Mouse (Mus musculus) thymus, adult 2 months (tissue): ENCODE data around the gene Plekhj1. TPM values are rescaled to one million over a fixed set of nuclear protein-coding genes. Genes with fewer than 3 reads are reported as not detected.

Experiments used
- DNase-seq: peaks from one replicate; pipeline ENCODE4 v3.0.0; 2021
- H3K27ac ChIP-seq: fragments of 200-500 bp; 2 replicates; pipeline ENCODE4 v1.5.1; 2012; ENCODE audit warnings: low read length, control low read depth; ENCODE audit not compliant: control insufficient read depth, insufficient read depth
- H3K27me3 ChIP-seq: fragments of 200-500 bp; 2 replicates; pipeline ENCODE4 v1.6.1; 2012; ENCODE audit warnings: mild to moderate bottlenecking, low read length, moderate library complexity, mixed read lengths; ENCODE audit not compliant: control insufficient read depth, insufficient read depth
- H3K36me3 ChIP-seq: fragments of 200-500 bp; 2 replicates; pipeline ENCODE4 v1.6.1; 2012; ENCODE audit warnings: mild to moderate bottlenecking, low read length, moderate library complexity; ENCODE audit not compliant: control insufficient read depth, insufficient read depth
- H3K4me1 ChIP-seq: fragments of 200-500 bp; replicated peaks from 2 replicates; pipeline ENCODE4 v1.6.1; 2012; ENCODE audit warnings: low read length; ENCODE audit not compliant: control insufficient read depth, insufficient read depth
- H3K4me3 ChIP-seq: fragments of 200-500 bp; 2 replicates; pipeline ENCODE4 v1.5.1; 2012; ENCODE audit warnings: mild to moderate bottlenecking, low read length, control low read depth, moderate library complexity; ENCODE audit not compliant: control insufficient read depth, insufficient read depth
- CTCF ChIP-seq: fragments of 200-500 bp; IDR thresholded peaks from 2 replicates; pipeline ENCODE4 v1.5.1; 2012; ENCODE audit warnings: mild to moderate bottlenecking, control low read depth, low read length, moderate library complexity, borderline replicate concordance; ENCODE audit not compliant: control insufficient read depth, poor library complexity, insufficient read depth; ENCODE audit errors: extremely low read depth
- POLR2A ChIP-seq: fragments of 200-500 bp; IDR thresholded peaks from 2 replicates; pipeline ENCODE4 v1.6.1; 2012; ENCODE audit warnings: mild to moderate bottlenecking, low read length, control low read depth, moderate library complexity; ENCODE audit not compliant: control insufficient read depth, poor library complexity, insufficient read depth; ENCODE audit errors: extremely low read depth
- WGBS: fragments of 180-500 bp; shearing (Covaris S2); methylation state at CpG from one replicate; pipeline ENCODE4 v1.1.7; 2018; 5-methylcytosine and 5-hydroxymethylcytosine counted together
- polyA plus RNA-seq: library from polyadenylated mRNA; depleted of rRNA; stranded (reverse); fragments of >200 nt; gene quantifications from 2 replicates; pipeline ENCODE4 v1.2.3, GENCODE M21; 2012

Plekhj1 gene
- polyA plus RNA-seq, 1 experiment: 153 TPM

DNA sequence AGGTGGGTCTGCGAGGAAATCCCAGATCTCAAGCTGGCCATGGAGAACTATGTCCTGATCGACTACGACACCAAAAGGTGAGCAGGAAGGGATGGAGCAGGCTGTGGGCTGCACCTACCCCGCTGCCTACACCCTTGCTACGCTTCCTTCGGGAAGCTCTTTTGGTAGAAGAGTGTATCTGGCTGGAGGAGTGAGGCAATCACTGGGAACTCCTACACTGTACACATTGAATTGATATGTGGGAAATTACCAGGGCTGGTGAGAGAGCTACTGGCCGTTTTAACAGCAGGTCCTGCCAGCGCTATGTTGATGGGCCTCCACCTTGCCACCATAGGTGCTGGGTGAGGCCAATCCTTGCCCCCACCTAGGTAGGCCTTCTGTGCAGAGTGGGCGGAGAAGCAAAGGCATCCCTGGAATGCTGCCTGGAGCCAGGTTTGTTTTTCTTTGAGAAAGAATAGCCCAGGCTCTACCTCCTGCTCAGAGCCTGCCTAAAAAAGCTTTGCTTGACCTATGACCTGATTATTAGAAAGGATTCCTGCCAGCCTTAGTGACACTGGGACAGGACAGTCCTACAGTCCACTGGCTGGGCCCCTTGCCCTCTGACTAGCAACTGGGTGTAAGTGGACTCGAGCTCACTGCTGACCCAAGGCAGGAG is 32.1 kb downstream of the Plekhj1 start:
- Histone ChIP-seq H3K36me3 (peaks cover 47% of the 10 kb centered on the region), H3K4me3 (no peak overlapping the region), H3K27me3 (no peaks in the 10 kb centered on the region), H3K4me1 (peaks cover 6% of the 10 kb centered on the region; the same call in 1 of the 2 replicates), H3K27ac (no peak overlapping the region)
- DNase-seq: no peak
- TF ChIP-seq CTCF (no peak), POLR2A (no peak)
- 98% methylated on average over 10 of the region's 10 CpGs for WGBS

GRCm38 (mm10) chr10:80765746-80766145 is 32.7 kb downstream of the Plekhj1 start:
- 98% methylated on average over 2 of the region's 2 CpGs for WGBS
- no peak overlapping the region for H3K27ac ChIP-seq
- peaks cover 42% of the 10 kb centered on the region for H3K36me3 ChIP-seq

DNA sequence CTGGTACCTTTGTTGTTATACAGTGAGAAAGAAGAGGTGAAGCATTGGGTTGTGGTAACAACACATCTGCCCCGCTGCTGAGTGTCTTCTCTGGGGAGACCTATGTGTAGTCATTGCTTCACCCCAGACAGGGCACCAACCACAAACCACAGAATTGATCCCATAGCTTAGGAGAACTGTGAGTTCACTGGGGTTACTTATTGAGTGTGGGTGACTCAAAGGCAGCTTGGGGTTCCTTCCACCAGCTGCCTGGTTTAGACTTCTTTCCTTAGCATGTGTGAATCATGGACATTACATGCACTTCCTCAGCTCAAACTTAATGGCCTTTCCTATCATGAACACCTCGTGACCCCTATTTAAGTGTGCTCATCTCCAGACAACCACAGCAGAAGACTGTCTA is 34.9 kb downstream of the Plekhj1 start:
- no peak overlapping the region for H3K27ac ChIP-seq
- H3K36me3 ChIP-seq: peaks cover 26% of the 10 kb centered on the region
- peaks cover 11% of the 10 kb centered on the region; the same call in 1 of the 2 replicates for H3K4me1 ChIP-seq
- no peaks in the 10 kb centered on the region for H3K27me3 ChIP-seq
- H3K4me3 ChIP-seq: no peak overlapping the region
- no peak for DNase-seq
- WGBS: 18% methylated on average over 2 of the region's 2 CpGs
- TF ChIP-seq CTCF: no peak
- TF ChIP-seq POLR2A: no peak

More at GRCm38 (mm10) chr10:80765746-80766145, 32.7 kb downstream of the Plekhj1 start:
- TF ChIP-seq POLR2A (no peak), CTCF (no peak)
- H3K27me3 ChIP-seq: no peaks in the 10 kb centered on the region
- H3K4me3 ChIP-seq: no peak overlapping the region
- H3K4me1 ChIP-seq: peaks cover 10% of the 10 kb centered on the region; the same call in 1 of the 2 replicates
- no peak for DNase-seq

DNA sequence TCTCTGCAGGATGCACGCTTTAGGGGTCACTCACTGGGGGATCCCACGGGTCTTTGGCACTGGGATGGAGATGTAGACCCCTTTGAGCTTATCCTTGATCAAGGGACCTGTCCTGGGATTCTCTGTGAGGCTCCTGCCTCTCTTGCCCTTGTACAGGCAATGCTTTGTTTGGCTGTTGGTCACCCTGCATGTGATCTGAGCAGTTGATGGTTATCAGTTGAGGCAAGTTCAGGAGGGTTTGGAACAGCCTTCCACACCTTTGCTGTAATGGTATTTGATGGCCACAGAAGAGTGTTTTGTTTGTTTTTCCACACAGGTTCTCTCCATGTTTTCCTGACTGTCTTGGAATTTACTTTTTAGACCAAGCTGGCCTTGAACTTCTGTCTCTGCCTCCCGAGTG is 36.6 kb downstream of the Plekhj1 start:
- 78% methylated on average over 3 of the region's 3 CpGs for WGBS

DNA sequence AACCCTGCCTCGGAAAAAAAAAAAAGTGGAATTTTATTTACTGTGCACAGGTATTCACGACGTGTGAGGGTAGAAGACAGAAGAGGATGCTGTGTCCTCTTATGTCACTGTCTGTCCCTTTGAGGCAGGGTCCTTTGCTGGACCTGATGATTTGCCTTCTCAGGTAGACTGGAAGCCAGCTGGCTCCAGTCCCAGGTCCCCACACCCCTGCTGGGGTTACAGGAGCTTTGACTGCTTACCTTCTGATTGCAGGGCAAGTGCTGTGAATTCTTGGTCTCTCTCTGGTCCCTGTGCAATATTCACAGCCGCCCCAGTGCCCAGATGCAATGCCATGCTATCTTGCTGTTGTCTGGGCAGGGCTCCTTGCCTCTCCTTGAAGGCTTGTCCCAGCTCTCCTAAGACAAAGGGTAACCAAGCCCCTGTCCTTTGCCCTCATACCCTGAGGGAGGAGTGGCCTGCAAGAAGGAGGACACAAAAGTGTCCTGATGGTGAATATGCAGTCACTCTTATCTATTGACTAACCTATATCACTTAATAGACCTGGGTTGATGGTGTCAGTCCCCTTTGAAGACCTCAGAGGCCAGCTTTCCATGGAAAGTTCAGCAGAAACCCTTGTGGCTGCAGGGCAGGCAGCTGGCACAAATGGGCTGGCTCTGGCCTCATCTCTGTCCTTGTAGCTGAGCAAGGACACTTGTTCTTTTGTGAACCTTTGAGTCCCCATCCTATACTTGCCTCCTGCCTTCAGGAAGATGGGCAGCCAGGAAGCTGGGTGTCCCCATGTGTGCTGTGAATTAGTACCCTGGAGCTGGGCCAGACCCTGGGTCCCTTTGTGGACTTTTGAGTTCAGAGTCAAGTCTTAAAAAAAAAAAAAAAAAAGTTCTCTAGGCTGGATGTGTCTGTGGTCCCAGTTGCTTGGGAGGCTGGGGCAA is 37.6 kb downstream of the Plekhj1 start:
- no peak for DNase-seq
- Histone ChIP-seq H3K27ac (no peak overlapping the region), H3K4me1 (peaks cover 33% of the 10 kb centered on the region), H3K36me3 (peaks cover 7% of the 10 kb centered on the region), H3K4me3 (no peak overlapping the region), H3K27me3 (no peaks in the 10 kb centered on the region)
- WGBS: 95% methylated on average over 4 of the region's 4 CpGs
- no peak for TF ChIP-seq CTCF
- TF ChIP-seq POLR2A: no peak

More for the DNA sequence above, 36.6 kb downstream of the Plekhj1 start:
- DNase-seq: no peak
- Histone ChIP-seq H3K27ac (no peak overlapping the region), H3K4me1 (peaks cover 24% of the 10 kb centered on the region), H3K36me3 (peaks cover 15% of the 10 kb centered on the region), H3K27me3 (no peaks in the 10 kb centered on the region), H3K4me3 (no peak overlapping the region)
- TF ChIP-seq CTCF (no peak), POLR2A (no peak)

- Histone ChIP-seq H3K4me1 (peaks cover 37% of the 10 kb centered on the region), H3K27ac (no peak overlapping the region), H3K36me3 (no peaks in the 10 kb centered on the region), H3K27me3 (no peaks in the 10 kb centered on the region), H3K4me3 (no peak overlapping the region)
- DNase-seq: no peak
- no peak for TF ChIP-seq POLR2A
- no peak for TF ChIP-seq CTCF
- WGBS: 81% methylated on average over 7 of the region's 7 CpGs
Measured at GRCm38 (mm10) chr10:80758651-80759050, 39.8 kb downstream of the Plekhj1 start.
